Mouse (Mus musculus): ENCODE data around the gene Sin3a. TPM values are rescaled to one million over a fixed set of nuclear protein-coding genes. Genes with fewer than 3 reads are reported as not detected.
A peak's percentile ranks its signal among the peaks of the same experiment; 100 is the strongest.

Sin3a gene
- polyA plus RNA-seq, 1 experiment from 2014 or later: 26.4 TPM

- ATAC-seq: no peak
- peak overlapping the region; percentile 82 for H3K4me2 ChIP-seq (replicated peaks)
- no peaks in the 10 kb centered on the region for H3K27me3 ChIP-seq (replicated peaks)
- H3K4me1 ChIP-seq (replicated peaks): peaks cover 5% of the 10 kb centered on the region
- H3K27ac ChIP-seq: peak overlapping the region; percentile 100
- H3K9me3 ChIP-seq: no peaks in the 10 kb centered on the region
- peak overlapping the region; percentile 85 for H3K4me3 ChIP-seq (replicated peaks)
- H3K9ac ChIP-seq: peak overlapping the region; percentile 64
- 6% methylated on average over 17 of the region's 17 CpGs for WGBS
- H3K36me3 ChIP-seq: no peaks in the 10 kb centered on the region
These were observed 3.2 kb downstream of the Sin3a start for GRCm38 (mm10) chr9:57074822-57075603.

GRCm38 (mm10) chr9:57075681-57076381, 4.0 kb downstream of the Sin3a start:
- peak overlapping the region; percentile 82 for H3K4me2 ChIP-seq (replicated peaks)

DNA sequence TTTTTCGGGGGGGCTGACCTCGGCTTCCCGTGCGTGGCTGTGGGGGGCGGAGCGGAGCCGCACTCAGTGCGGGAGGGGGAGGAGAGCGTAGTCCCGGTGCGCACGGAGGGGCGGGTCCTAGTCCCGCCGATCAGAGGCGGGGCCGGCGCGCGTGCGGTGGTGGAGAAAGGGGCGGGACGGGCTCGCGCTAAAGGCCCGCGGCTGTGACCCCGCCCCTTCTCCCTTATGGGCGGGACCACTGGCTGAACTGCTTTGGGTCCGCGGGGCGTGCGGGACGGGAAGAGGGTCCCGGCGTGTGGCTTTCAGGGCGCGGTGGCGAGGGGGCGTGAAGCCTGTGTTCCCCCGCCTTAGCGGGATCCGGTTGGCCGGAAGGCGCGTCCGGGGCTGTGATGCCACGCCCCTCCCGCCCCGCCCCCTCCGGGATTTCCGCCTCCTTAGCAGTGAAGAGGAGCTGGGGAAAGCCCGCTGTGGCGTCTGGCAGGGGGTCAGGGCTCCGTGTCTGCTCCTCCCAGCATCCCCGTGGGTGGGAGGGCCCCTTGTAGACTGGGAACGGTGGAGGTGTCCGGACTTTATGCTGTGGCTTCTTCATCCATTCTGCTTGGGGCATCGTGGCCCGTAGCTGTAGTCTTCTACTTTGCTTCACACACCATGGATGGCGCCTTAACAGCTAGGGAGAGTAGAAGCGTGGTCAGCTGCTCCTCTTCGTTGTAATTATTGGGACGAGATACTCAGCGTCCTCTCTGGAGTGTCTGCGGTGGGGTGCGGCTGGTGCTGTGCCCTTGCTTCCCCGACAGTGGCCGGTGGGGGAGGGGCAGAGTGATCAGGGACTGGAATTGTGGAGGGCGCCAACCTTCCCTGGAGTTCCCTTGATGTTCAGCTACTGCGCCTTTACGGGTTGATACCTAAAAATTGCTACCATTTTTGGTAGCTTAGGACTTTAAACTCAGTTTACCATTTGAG, 5.1 kb downstream of the Sin3a start:
- Histone ChIP-seq H3K36me3 (no peaks in the 10 kb centered on the region), H3K9ac (peak overlapping the region; percentile 81), H3K27me3 (replicated peaks) (no peaks in the 10 kb centered on the region), H3K4me1 (replicated peaks) (peaks cover 3% of the 10 kb centered on the region), H3K27ac (peak overlapping the region; percentile 98), H3K9me3 (no peaks in the 10 kb centered on the region), H3K4me2 (replicated peaks) (peak overlapping the region; percentile 82), H3K4me3 (replicated peaks) (peak overlapping the region; percentile 85)
- ATAC-seq: peak; percentile 33
- WGBS: under 1% methylated on average over 62 of the region's 72 CpGs

More at GRCm38 (mm10) chr9:57075681-57076381, 4.0 kb downstream of the Sin3a start:
- peak overlapping the region; percentile 100 for H3K27ac ChIP-seq
- peak overlapping the region; percentile 85 for H3K4me3 ChIP-seq (replicated peaks)
- no peaks in the 10 kb centered on the region for H3K36me3 ChIP-seq
- H3K27me3 ChIP-seq (replicated peaks): no peaks in the 10 kb centered on the region
- WGBS: under 1% methylated on average over 43 of the region's 43 CpGs
- peak overlapping the region; percentile 33 for H3K9ac ChIP-seq
- H3K9me3 ChIP-seq: no peaks in the 10 kb centered on the region
- peaks cover 5% of the 10 kb centered on the region for H3K4me1 ChIP-seq (replicated peaks)
- ATAC-seq: peak; percentile 80

GRCm38 (mm10) chr9:57082236-57082635, 10.4 kb downstream of the Sin3a start:
- Histone ChIP-seq H3K4me1 (replicated peaks) (peaks cover 5% of the 10 kb centered on the region), H3K36me3 (peaks cover 2% of the 10 kb centered on the region; the same call in 1 of the 2 replicates), H3K4me2 (replicated peaks) (no peak overlapping the region), H3K9ac (no peak overlapping the region), H3K4me3 (replicated peaks) (no peak overlapping the region), H3K9me3 (no peaks in the 10 kb centered on the region), H3K27me3 (replicated peaks) (no peaks in the 10 kb centered on the region), H3K27ac (no peak overlapping the region)
- 63% methylated on average over 3 of the region's 3 CpGs for WGBS
- no peak for ATAC-seq

DNA sequence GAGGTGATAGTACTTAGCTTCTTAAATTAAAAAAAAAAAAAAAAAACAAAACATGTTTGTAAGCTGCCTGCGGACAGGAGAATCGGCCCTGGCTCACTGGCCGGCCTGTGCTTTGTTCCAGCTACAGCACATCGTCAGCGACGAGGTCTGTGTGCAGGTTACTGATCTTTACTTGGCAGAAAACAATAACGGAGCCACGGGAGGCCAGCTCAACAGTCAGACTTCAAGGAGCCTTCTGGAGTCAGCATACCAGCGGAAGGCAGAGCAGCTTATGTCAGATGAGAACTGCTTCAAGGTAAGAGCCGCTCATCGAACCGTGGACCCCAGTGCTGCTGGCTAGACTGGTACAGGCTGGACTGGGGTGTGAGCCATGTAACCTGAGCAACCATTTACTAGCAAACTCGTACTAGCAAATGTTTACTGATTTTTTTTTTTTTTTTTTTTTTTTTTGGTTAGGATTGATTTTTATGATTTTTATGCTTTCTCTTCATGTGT, 45.5 kb downstream of the Sin3a start:
- Histone ChIP-seq H3K4me1 (replicated peaks) (no peaks in the 10 kb centered on the region), H3K4me2 (replicated peaks) (no peak overlapping the region), H3K27me3 (replicated peaks) (no peaks in the 10 kb centered on the region), H3K4me3 (replicated peaks) (no peak overlapping the region), H3K9ac (no peak overlapping the region), H3K27ac (no peak overlapping the region), H3K36me3 (peaks cover 29% of the 10 kb centered on the region), H3K9me3 (no peaks in the 10 kb centered on the region)
- WGBS: 90% methylated on average over 13 of the region's 13 CpGs
- no peak for ATAC-seq

DNA sequence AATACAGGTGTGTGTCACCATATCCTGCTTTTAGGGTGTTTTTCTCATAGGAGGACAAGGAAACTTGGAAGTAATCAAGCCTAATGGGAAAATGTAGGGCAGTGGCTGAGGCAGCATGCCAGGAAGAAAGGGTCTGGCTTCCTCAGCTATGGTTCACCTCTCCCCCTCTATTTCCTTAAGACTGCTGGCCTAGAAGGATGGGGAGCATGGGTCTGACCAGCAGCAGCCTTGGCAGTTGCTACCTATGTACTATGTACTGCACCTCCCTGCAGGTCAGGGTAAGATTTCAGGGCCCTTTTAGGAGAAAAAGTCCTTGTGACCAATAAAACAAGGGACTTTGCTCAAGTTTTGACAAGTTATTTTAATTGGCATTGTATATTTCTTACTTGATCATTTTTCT, 57.8 kb downstream of the Sin3a start:
- H3K36me3 ChIP-seq: peaks cover 16% of the 10 kb centered on the region
- no peak for ATAC-seq
- H3K27ac ChIP-seq: no peak overlapping the region
- peak overlapping the region; percentile 84 for H3K4me2 ChIP-seq (replicated peaks)
- no peak overlapping the region; the same call in 1 of the 2 replicates for H3K9ac ChIP-seq
- H3K4me1 ChIP-seq (replicated peaks): peaks cover 10% of the 10 kb centered on the region; the same call in 1 of the 2 replicates
- H3K9me3 ChIP-seq: no peaks in the 10 kb centered on the region
- H3K27me3 ChIP-seq (replicated peaks): no peaks in the 10 kb centered on the region
- H3K4me3 ChIP-seq (replicated peaks): peak overlapping the region; percentile 76

- H3K9ac ChIP-seq: peak within 1 kb of the TSS; percentile 84
- H3K4me2 ChIP-seq (replicated peaks): peak within 1 kb of the TSS; percentile 84
- H3K4me3 ChIP-seq (replicated peaks): peak within 1 kb of the TSS; percentile 76
- WGBS: under 1% methylated on average over 58 of the region's 58 CpGs
- peak; percentile 94 for ATAC-seq
- peak within 1 kb of the TSS; percentile 99 for H3K27ac ChIP-seq
- H3K4me1 ChIP-seq (replicated peaks): peaks cover 10% of the 10 kb centered on the region; the same call in 1 of the 2 replicates
- no peaks in the 10 kb centered on the region for H3K9me3 ChIP-seq
- H3K36me3 ChIP-seq: peaks cover 16% of the 10 kb centered on the region
- no peaks in the 10 kb centered on the region for H3K27me3 ChIP-seq (replicated peaks)
These were observed 59.0 kb downstream of the Sin3a start, which contains the start of gene Man2c1 for GRCm38 (mm10) chr9:57130577-57131433. Gene Man2c1, plus strand, starts transcription at chr9:57130690.

DNA sequence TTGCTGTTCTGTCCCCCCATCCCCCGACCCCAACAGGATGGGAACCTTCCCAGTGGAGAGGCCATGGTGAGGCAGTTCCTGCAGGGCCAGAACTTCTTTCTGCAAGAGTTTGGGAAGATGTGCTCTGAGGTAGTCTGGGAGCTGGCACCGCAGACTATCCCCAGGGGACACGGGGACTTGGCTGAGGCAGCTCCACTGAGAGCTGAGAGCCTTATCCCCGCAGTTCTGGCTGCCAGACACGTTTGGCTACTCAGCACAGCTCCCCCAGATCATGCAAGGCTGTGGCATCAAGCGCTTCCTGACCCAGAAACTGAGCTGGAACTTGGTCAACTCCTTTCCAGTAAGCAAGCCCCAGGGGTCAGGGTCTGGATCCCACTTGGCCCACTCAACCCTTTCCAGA, 65.4 kb downstream of the Sin3a start:
- Histone ChIP-seq H3K4me1 (replicated peaks) (no peaks in the 10 kb centered on the region), H3K9ac (no peak overlapping the region), H3K27me3 (replicated peaks) (no peaks in the 10 kb centered on the region), H3K4me2 (replicated peaks) (no peak overlapping the region), H3K4me3 (replicated peaks) (no peak overlapping the region), H3K36me3 (peaks cover 24% of the 10 kb centered on the region), H3K9me3 (no peaks in the 10 kb centered on the region), H3K27ac (no peak overlapping the region)
- no peak for ATAC-seq
- 87% methylated on average over 6 of the region's 6 CpGs for WGBS

- peaks cover 26% of the 10 kb centered on the region for H3K36me3 ChIP-seq
- H3K27ac ChIP-seq: no peak overlapping the region
- no peaks in the 10 kb centered on the region for H3K9me3 ChIP-seq
- H3K4me2 ChIP-seq (replicated peaks): no peak overlapping the region
- no peaks in the 10 kb centered on the region for H3K4me1 ChIP-seq (replicated peaks)
- H3K9ac ChIP-seq: no peak overlapping the region
- no peaks in the 10 kb centered on the region for H3K27me3 ChIP-seq (replicated peaks)
- WGBS: 87% methylated on average over 9 of the region's 9 CpGs
- H3K4me3 ChIP-seq (replicated peaks): no peak overlapping the region
- ATAC-seq: no peak
These were observed 65.9 kb downstream of the Sin3a start for GRCm38 (mm10) chr9:57137777-57138176.

DNA sequence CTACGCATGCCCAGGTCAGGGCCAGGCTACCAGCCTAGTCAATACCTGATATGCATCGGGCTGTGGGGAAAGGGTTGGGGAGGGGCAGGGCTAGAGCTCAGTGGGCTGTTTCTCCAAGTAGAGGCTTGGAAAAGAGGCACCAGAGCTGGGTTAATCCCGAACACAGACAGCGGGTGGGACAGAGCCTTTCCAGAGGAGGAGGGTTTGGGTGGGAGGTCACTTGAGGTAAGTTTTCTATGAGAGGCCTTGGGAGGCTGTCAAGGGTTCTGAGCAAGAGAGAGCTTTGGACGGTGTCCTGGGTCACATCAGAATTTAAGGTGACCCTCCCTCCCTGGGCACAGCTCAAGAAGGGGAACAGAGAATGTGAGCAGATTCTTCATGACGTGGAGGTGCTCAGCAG, 66.7 kb downstream of the Sin3a start:
- Histone ChIP-seq H3K4me1 (replicated peaks) (no peaks in the 10 kb centered on the region), H3K27me3 (replicated peaks) (no peaks in the 10 kb centered on the region), H3K4me2 (replicated peaks) (no peak overlapping the region), H3K4me3 (replicated peaks) (no peak overlapping the region), H3K9ac (no peak overlapping the region), H3K9me3 (no peaks in the 10 kb centered on the region), H3K36me3 (peaks cover 26% of the 10 kb centered on the region), H3K27ac (no peak overlapping the region)
- ATAC-seq: no peak
- WGBS: 89% methylated on average over 6 of the region's 6 CpGs

DNA sequence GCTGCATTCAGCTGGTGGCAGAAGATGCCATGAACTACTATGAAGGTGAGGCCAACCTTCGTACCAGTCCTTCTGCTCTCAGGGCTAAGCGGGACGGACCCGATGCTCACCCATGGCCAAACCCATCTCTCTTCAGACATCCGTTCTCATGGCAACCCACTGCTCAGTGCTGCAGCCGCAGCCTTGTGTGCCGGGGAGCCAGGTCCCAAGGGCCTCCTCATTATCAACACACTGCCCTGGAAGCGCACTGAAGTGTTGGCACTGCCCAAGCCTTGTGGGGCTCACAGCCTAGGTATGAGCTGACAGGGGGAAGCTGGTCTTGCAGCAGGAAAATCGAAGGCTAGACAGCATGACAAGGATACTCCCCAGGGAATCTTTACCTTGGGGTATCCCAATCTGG, 67.3 kb downstream of the Sin3a start:
- Histone ChIP-seq H3K36me3 (peaks cover 27% of the 10 kb centered on the region), H3K27ac (no peak overlapping the region), H3K9me3 (no peaks in the 10 kb centered on the region), H3K9ac (no peak overlapping the region), H3K4me1 (replicated peaks) (no peaks in the 10 kb centered on the region), H3K4me3 (replicated peaks) (no peak overlapping the region), H3K4me2 (replicated peaks) (no peak overlapping the region), H3K27me3 (replicated peaks) (no peaks in the 10 kb centered on the region)
- no peak for ATAC-seq
- 91% methylated on average over 9 of the region's 9 CpGs for WGBS
